Mouse (Mus musculus): ENCODE data around the gene Adcy1. TPM values are rescaled to one million over a fixed set of nuclear protein-coding genes. Genes with fewer than 3 reads are reported as not detected.

Gene Adcy1
- total and polyA plus RNA-seq, 3 experiments = 0.03 to 0.38 TPM; not detected in 1

DNA sequence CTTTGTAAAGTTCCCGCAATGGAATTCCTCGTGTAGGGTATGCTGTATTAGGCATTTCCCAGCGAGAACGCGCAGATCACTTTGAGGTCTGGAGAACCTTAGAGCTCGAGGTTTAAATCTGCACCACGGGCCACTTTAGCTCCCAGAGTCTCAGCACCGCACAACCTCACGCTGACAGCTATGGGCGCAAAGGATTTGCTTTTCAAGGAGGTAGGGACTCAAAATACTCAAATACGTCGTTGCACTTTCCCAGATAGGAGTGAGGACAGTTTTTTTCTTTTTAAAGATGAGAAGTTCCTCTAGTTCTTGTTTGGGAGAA is 151.0 kb downstream of the Adcy1 start:
- no peak overlapping the region for H3K9ac ChIP-seq (ENCODE audit: insufficient read depth, low read depth)
- H3K4me1 ChIP-seq (ENCODE audit: control insufficient read depth in 1 of 2, insufficient read depth in 2 of 2) = no peaks in the 10 kb centered on the region
- no peak overlapping the region for H3K4me2 ChIP-seq (ENCODE audit: insufficient read depth, low read depth, poor library complexity, severe bottlenecking)
- H3K27me3 ChIP-seq (replicated peaks) = no peaks in the 10 kb centered on the region
- no peaks in the 10 kb centered on the region for H3K79me2 ChIP-seq (replicated peaks; ENCODE audit: control insufficient read depth, extremely low read depth, insufficient read depth, poor library complexity, severe bottlenecking)
- no peak overlapping the region for H3K4me3 ChIP-seq (replicated peaks in 1 of 3; ENCODE audit: low read depth in 2 of 3, low read length in 2 of 3, poor library complexity in 1 of 3)
- no peak for DNase-seq (ENCODE audit: extremely low read depth)
- peaks cover 40% of the 10 kb centered on the region for H3K9me3 ChIP-seq (replicated peaks; ENCODE audit: low read length)
- in situ Hi-C loops (cut with MboI; ENCODE audit: low pct_ligation_motif_present, low pct_unique_long_range_greater_than_20kb, low sequenced_read_pairs) = loop anchor here (25.0 kb wide), 1 partner anchor 1023 kb away; no protein-coding TSS in a partner anchor
- no peak for TF ChIP-seq JUND (conservative IDR thresholded peaks at IDR 0.05; ENCODE audit: low read depth, low read length)
- dilution Hi-C loops (cut with MboI; ENCODE audit: extremely low pct_ligation_motif_present, extremely low pct_unique_long_range_greater_than_20kb, low sequenced_read_pairs) = no loop called here
- H3K36me3 ChIP-seq (replicated peaks in 1 of 2; ENCODE audit: control insufficient read depth in 1 of 2, insufficient read depth in 1 of 2, low read length in 1 of 2) = no peaks in the 10 kb centered on the region
- no peak overlapping the region for H3K27ac ChIP-seq (ENCODE audit: insufficient read depth, low read depth)

DNA sequence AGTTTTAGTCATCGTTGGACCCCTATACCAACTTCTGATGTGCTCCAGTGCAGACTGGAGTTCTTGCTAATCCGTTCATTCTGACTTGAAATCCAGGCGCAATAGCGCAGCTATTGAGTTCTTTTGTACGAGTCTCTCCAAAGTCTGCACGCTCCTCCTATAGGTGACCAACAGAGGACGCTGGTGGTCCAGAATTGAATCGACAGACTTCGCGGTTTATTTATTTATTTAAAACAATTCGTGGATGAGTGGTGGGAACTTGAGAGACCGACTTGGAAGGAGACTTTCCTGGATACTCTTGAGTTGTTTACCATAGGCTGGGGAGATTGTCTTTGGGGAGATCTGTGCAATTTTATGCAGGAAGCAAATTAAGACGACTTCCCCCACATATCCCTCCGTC is 151.5 kb downstream of the Adcy1 start:
- dilution Hi-C loops (cut with MboI; ENCODE audit: extremely low pct_ligation_motif_present, extremely low pct_unique_long_range_greater_than_20kb, low sequenced_read_pairs) (no loop called here), in situ Hi-C loops (cut with MboI; ENCODE audit: low pct_ligation_motif_present, low pct_unique_long_range_greater_than_20kb, low sequenced_read_pairs) (loop anchor here (25.0 kb wide), 1 partner anchor 1023 kb away; no protein-coding TSS in a partner anchor)
- Histone ChIP-seq H3K27me3 (replicated peaks) (no peaks in the 10 kb centered on the region), H3K79me2 (replicated peaks; ENCODE audit: control insufficient read depth, extremely low read depth, insufficient read depth, poor library complexity, severe bottlenecking) (no peaks in the 10 kb centered on the region), H3K27ac (ENCODE audit: insufficient read depth, low read depth) (no peak overlapping the region), H3K4me3 (replicated peaks in 1 of 3; ENCODE audit: low read depth in 2 of 3, low read length in 2 of 3, poor library complexity in 1 of 3) (no peak overlapping the region), H3K4me2 (ENCODE audit: insufficient read depth, low read depth, poor library complexity, severe bottlenecking) (no peak overlapping the region), H3K4me1 (ENCODE audit: control insufficient read depth in 1 of 2, insufficient read depth in 2 of 2) (no peaks in the 10 kb centered on the region), H3K36me3 (replicated peaks in 1 of 2; ENCODE audit: control insufficient read depth in 1 of 2, insufficient read depth in 1 of 2, low read length in 1 of 2) (no peaks in the 10 kb centered on the region), H3K9me3 (replicated peaks; ENCODE audit: low read length) (peaks cover 36% of the 10 kb centered on the region), H3K9ac (ENCODE audit: insufficient read depth, low read depth) (no peak overlapping the region)
- DNase-seq (ENCODE audit: extremely low read depth) = no peak
- TF ChIP-seq JUN (IDR thresholded peaks at IDR 0.05; ENCODE audit: insufficient read depth, low read depth, low read length) (no peak), CTCF (conservative IDR thresholded peaks at IDR 0.05 in 1 of 2, IDR thresholded peaks at IDR 0.05 in 1 of 2; ENCODE audit: low read depth in 2 of 2, low read length in 2 of 2) (peak in 1 of 2 experiments; percentile 15; a peak in 1 of 4 replicates), TBP (conservative IDR thresholded peaks at IDR 0.05; ENCODE audit: low read depth, low read length) (no peak), EP300 (IDR thresholded peaks at IDR 0.05; ENCODE audit: low read length) (no peak), JUND (conservative IDR thresholded peaks at IDR 0.05; ENCODE audit: low read depth, low read length) (no peak)

DNA sequence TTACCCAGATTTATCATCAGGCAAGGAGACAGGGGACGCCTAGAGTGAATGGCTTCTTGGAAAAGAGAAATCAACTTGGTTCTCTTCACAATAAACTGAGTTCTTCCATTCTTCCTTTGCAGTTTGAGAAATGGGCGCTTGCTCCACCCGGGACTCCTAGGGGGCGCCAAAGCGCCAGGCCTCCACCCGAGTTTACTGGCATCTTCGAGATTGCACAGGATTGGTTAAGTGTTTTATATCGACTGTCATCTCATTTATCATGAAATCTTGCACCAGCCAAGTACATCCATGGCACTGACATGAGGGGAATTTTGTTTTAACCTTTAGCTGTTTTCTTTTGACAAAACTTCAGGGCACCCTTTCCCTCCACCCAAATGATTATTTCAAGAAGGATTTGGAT is 152.4 kb downstream of the Adcy1 start:
- Histone ChIP-seq H3K27ac (ENCODE audit: insufficient read depth, low read depth) (no peak overlapping the region), H3K9ac (ENCODE audit: insufficient read depth, low read depth) (no peak overlapping the region), H3K27me3 (replicated peaks) (no peaks in the 10 kb centered on the region), H3K9me3 (replicated peaks; ENCODE audit: low read length) (peaks cover 34% of the 10 kb centered on the region), H3K4me3 (replicated peaks in 1 of 3; ENCODE audit: low read depth in 2 of 3, low read length in 2 of 3, poor library complexity in 1 of 3) (no peak overlapping the region), H3K4me1 (ENCODE audit: control insufficient read depth in 1 of 2, insufficient read depth in 2 of 2) (no peaks in the 10 kb centered on the region), H3K36me3 (replicated peaks in 1 of 2; ENCODE audit: control insufficient read depth in 1 of 2, insufficient read depth in 1 of 2, low read length in 1 of 2) (no peaks in the 10 kb centered on the region), H3K4me2 (ENCODE audit: insufficient read depth, low read depth, poor library complexity, severe bottlenecking) (no peak overlapping the region), H3K79me2 (replicated peaks; ENCODE audit: control insufficient read depth, extremely low read depth, insufficient read depth, poor library complexity, severe bottlenecking) (no peaks in the 10 kb centered on the region)
- peak; percentile 3 for DNase-seq (ENCODE audit: extremely low read depth)
- in situ Hi-C loops (cut with MboI; ENCODE audit: low pct_ligation_motif_present, low pct_unique_long_range_greater_than_20kb, low sequenced_read_pairs) = loop anchor here (25.0 kb wide), 1 partner anchor 1022 kb away; no protein-coding TSS in a partner anchor
- no peak for TF ChIP-seq SIN3A (IDR thresholded peaks at IDR 0.05; ENCODE audit: low read length)
- TF ChIP-seq MXI1 (IDR thresholded peaks at IDR 0.05; ENCODE audit: low read depth, low read length) = no peak
- no peak for TF ChIP-seq ETS1 (conservative IDR thresholded peaks at IDR 0.05; ENCODE audit: low read depth, low read length)
- no peak for TF ChIP-seq MAX (IDR thresholded peaks at IDR 0.05; ENCODE audit: low read length)
- no peak for TF ChIP-seq UBTF (IDR thresholded peaks at IDR 0.05; ENCODE audit: low read depth, low read length)
- no peak for TF ChIP-seq HCFC1 (IDR thresholded peaks at IDR 0.05; ENCODE audit: low read depth, low read length)
- TF ChIP-seq E2F4 (IDR thresholded peaks at IDR 0.05; ENCODE audit: insufficient replicate concordance, low read depth, low read length) = no peak
- TF ChIP-seq CTCF (conservative IDR thresholded peaks at IDR 0.05 in 1 of 2, IDR thresholded peaks at IDR 0.05 in 1 of 2; ENCODE audit: low read depth in 2 of 2, low read length in 2 of 2) = peak; percentile 25 to 68; a peak in 3 of 4 replicates
- no peak for TF ChIP-seq KAT2A (IDR thresholded peaks at IDR 0.05; ENCODE audit: insufficient replicate concordance, low read length)
- TF ChIP-seq RAD21 (IDR thresholded peaks at IDR 0.05; ENCODE audit: low read depth, low read length) = peak; percentile 50
- TF ChIP-seq SMC3 (IDR thresholded peaks at IDR 0.05; ENCODE audit: low read depth, low read length) = peak; percentile 30
- dilution Hi-C loops (cut with MboI; ENCODE audit: extremely low pct_ligation_motif_present, extremely low pct_unique_long_range_greater_than_20kb, low sequenced_read_pairs) = no loop called here
